Mouse (Mus musculus) embryonic fibroblast, embryonic 13.5 days (primary cell): ENCODE measurements around the gene Fbxo39. TPM values are rescaled to one million over a fixed set of nuclear protein-coding genes. Genes with fewer than 3 reads are reported as not detected.
A peak's percentile ranks its signal among the peaks of the same experiment; 100 is the strongest.

Source experiments
- H3K27ac ChIP-seq: 2 replicates; pipeline ENCODE4 v1.5.1; 2012; ENCODE audit warnings: low read length, control low read depth, inconsistent platforms; ENCODE audit not compliant: insufficient read depth
- H3K4me1 ChIP-seq: 2 replicates; pipeline ENCODE4 v1.6.1; 2011; ENCODE audit warnings: low read length; ENCODE audit not compliant: control insufficient read depth, insufficient read depth
- H3K4me3 ChIP-seq: 2 replicates; pipeline ENCODE4 v1.5.1; 2011; ENCODE audit warnings: mild to moderate bottlenecking, control low read depth, low read length; ENCODE audit not compliant: insufficient read depth
- CTCF ChIP-seq: IDR thresholded peaks from 2 replicates; pipeline ENCODE4 v1.5.1; 2011; ENCODE audit warnings: mild to moderate bottlenecking, control low read depth, low read length, moderate library complexity, borderline replicate concordance; ENCODE audit not compliant: insufficient read depth
- POLR2A ChIP-seq: IDR thresholded peaks from 2 replicates; pipeline ENCODE4 v1.6.1; 2011; ENCODE audit warnings: low read depth, mild to moderate bottlenecking, control low read depth, low read length, moderate library complexity
- polyA plus RNA-seq: library from polyadenylated mRNA; stranded (reverse); fragments of >200 nt; gene quantifications from 2 replicates; pipeline ENCODE4 v1.2.4, GENCODE M21; 2011; ENCODE audit warnings: low read depth; ENCODE audit not compliant: missing spikeins, insufficient read length

Fbxo39 gene
- polyA plus RNA-seq, 1 experiment, result not detected

GRCm38 (mm10) chr11:72284532-72285182 is 29.6 kb upstream of the Fbxo39 start:
- Histone ChIP-seq H3K27ac (no peak overlapping the region), H3K4me1 (no peaks in the 10 kb centered on the region), H3K4me3 (no peak overlapping the region)
- TF ChIP-seq CTCF, result no peak
- TF ChIP-seq POLR2A, result no peak

GRCm38 (mm10) chr11:72285971-72286480 is 28.2 kb upstream of the Fbxo39 start:
- TF ChIP-seq POLR2A (no peak), CTCF (no peak)
- H3K27ac ChIP-seq, result no peak overlapping the region
- no peaks in the 10 kb centered on the region for H3K4me1 ChIP-seq
- H3K4me3 ChIP-seq, result no peak overlapping the region

DNA sequence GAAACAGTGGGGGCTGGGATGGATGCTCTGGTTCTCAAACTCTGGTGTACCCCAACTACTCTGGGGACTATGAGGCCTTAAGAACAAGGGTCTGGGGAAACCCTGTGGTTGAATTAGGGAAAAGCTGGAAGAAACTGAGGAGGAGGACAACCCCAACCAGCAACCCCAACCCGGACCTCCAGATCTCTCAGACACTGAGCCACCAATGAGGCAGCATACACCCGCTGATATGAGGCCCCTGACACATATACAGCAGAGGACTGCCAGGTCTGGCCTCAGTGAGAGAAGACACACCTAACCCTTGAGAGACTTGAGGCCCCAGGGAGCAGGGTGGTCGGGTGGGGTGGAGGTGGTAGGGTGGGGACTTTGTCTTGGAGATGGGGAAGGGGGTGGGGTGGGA is 27.6 kb upstream of the Fbxo39 start:
- H3K4me3 ChIP-seq, result no peak overlapping the region
- TF ChIP-seq CTCF, result no peak
- H3K4me1 ChIP-seq, result no peaks in the 10 kb centered on the region
- H3K27ac ChIP-seq, result no peak overlapping the region

- Histone ChIP-seq H3K4me3 (no peak overlapping the region), H3K27ac (no peak overlapping the region), H3K4me1 (no peaks in the 10 kb centered on the region)
- TF ChIP-seq CTCF (no peak), POLR2A (no peak)
These were observed 27.1 kb upstream of the Fbxo39 start for GRCm38 (mm10) chr11:72287126-72287525.

- no peaks in the 10 kb centered on the region for H3K4me1 ChIP-seq
- no peak overlapping the region for H3K27ac ChIP-seq
- TF ChIP-seq POLR2A (no peak), CTCF (no peak)
- no peak overlapping the region for H3K4me3 ChIP-seq
These were observed 26.7 kb upstream of the Fbxo39 start for GRCm38 (mm10) chr11:72287543-72287942.

DNA sequence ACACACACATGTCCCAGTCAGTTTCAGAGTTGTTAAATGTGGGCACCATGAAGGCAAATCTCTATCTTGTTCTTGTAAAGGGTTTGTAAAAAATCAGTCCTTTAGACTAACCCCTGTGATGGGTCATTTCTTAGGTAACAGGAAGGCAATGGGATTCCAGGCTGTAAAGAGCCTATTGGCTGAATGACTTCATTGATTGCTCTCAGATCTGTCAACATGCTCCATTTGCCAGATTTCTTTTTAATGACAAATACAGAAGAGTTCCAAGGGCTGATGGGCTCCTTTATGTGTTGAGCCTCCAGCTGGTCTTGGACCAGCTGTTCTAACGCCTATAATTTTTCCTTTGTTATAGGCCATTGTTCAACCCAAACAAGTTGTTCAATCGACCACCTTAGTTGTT is 21.1 kb upstream of the Fbxo39 start:
- TF ChIP-seq POLR2A, result no peak
- no peak for TF ChIP-seq CTCF

GRCm38 (mm10) chr11:72301334-72301733 is 12.9 kb upstream of the Fbxo39 start, which contains the start of gene Xaf1:
Gene Xaf1 (plus strand): TSS chr11:72301629.
- TF ChIP-seq CTCF (no peak), POLR2A (peak; percentile 66)
- Histone ChIP-seq H3K4me3 (peak within 1 kb of the TSS; percentile 36), H3K27ac (peak within 1 kb of the TSS; percentile 32), H3K4me1 (no peaks in the 10 kb centered on the region; the same call in 1 of the 2 replicates)

More for the DNA sequence above, 21.1 kb upstream of the Fbxo39 start:
- Histone ChIP-seq H3K4me3 (no peak overlapping the region), H3K27ac (no peak overlapping the region), H3K4me1 (no peaks in the 10 kb centered on the region)

DNA sequence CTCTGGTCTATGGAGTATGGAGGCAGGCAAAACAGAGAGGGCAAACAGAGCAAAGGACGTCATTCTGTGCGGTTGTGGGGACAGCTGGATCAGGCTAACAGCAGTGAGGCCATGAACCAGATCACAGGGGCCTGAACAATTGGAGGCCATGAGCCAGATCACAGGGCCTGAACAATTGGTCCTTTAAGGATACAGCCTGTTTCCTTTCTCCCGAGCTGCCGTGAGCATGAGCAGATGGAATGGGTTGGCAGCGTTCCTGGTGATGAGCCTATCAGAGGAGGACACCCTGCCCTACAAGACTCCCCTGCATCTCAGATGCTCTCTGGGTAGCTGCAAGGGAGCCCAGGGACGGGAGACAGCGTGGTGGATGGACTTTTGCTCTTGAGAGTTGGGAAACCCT is 12.0 kb upstream of the Fbxo39 start:
- no peak for TF ChIP-seq POLR2A
- TF ChIP-seq CTCF, result no peak
- peak overlapping the region; percentile 36 for H3K4me3 ChIP-seq
- no peaks in the 10 kb centered on the region; the same call in 1 of the 2 replicates for H3K4me1 ChIP-seq
- no peak overlapping the region for H3K27ac ChIP-seq

- Histone ChIP-seq H3K4me3 (no peak overlapping the region), H3K27ac (no peak overlapping the region), H3K4me1 (no peaks in the 10 kb centered on the region)
- TF ChIP-seq CTCF, result no peak
- TF ChIP-seq POLR2A, result no peak
These were observed 6.8 kb upstream of the Fbxo39 start for GRCm38 (mm10) chr11:72307461-72307860.

GRCm38 (mm10) chr11:72308982-72309381 is 5.3 kb upstream of the Fbxo39 start:
- TF ChIP-seq CTCF (no peak), POLR2A (no peak)
- no peak overlapping the region for H3K27ac ChIP-seq
- no peaks in the 10 kb centered on the region for H3K4me1 ChIP-seq
- H3K4me3 ChIP-seq, result no peak overlapping the region

GRCm38 (mm10) chr11:72310491-72310890 is 3.8 kb upstream of the Fbxo39 start:
- Histone ChIP-seq H3K4me3 (no peak overlapping the region), H3K27ac (no peak overlapping the region), H3K4me1 (no peaks in the 10 kb centered on the region)
- TF ChIP-seq CTCF (no peak), POLR2A (no peak)
